Mouse (Mus musculus): ENCODE results near the gene Ryr2. TPM values are rescaled to one million over a fixed set of nuclear protein-coding genes. Genes with fewer than 3 reads are reported as not detected.

Gene Ryr2
- polyA plus RNA-seq, 2 experiments from 2014 or later: 0.34 to 0.78 TPM

DNA sequence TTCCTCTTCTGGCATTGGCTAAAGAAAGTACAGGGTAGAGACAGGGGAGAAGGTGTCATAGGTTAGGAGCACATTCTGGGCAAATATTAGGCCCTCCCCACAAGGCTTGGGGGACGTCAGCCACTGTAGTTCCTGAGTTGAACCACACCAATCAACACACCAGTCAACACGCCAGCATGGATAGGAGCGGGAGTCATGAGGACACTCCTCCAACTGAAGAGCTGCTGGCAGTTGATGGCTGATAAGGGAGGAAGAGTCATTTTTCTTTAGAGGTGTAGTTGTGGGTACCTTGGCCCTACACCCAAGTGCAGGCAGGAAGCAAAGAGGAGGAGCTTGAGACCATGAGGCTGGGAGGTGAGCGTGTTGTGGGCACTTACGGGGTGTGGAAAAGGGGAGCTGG, 13.6 kb downstream of the Ryr2 start:
- ATAC-seq: no peak

DNA sequence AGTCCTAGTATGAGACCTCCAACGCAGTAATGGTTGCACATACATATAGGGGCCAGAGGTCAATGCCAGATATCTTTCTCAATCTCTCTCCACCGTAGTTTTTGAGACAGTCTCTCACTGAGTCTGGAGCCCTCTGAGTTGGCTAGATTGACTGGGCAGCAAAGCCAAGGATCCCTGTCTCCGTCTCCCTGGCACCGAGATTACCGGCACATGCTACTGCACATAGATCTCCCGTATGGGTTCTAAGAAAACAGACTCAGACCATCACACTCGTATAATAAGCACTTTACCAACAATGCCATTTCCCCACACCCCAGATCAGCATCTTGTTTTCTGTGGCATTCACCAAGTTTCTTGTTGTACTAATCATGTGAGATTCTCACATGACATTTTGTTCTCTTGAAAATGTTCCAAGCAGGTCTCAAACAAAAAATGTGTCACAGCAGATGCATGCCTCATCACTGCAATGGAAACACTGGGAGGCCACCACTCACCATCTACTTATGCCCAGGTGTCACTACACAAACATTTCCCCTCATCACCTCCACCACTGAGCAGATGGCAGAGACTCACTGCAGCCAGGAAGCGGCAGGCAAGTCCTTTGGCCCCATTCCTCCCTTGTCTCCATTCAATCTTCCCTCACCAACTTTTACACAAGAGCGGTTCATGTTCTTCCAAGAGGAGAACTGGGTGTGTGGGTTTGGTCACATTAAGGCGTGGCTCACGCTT, 14.2 kb downstream of the Ryr2 start:
- no peak for ATAC-seq

DNA sequence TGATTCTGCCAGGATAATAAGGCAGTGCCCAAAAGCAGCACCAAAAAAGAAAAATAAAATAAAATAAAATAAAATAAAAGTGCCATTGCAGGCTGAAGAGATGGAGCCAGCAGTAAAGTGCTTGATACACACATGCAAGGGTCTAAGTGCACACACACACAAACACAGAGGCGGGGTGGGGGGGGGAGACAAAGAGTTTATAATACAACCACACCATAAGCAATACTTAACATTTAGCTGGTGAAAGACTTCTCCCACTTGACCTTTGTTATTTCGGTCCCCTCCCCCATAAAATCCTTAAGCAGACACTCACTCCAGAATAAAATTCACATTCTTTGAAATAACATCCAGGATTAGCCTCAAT, 22.7 kb downstream of the Ryr2 start:
- no peak for ATAC-seq

DNA sequence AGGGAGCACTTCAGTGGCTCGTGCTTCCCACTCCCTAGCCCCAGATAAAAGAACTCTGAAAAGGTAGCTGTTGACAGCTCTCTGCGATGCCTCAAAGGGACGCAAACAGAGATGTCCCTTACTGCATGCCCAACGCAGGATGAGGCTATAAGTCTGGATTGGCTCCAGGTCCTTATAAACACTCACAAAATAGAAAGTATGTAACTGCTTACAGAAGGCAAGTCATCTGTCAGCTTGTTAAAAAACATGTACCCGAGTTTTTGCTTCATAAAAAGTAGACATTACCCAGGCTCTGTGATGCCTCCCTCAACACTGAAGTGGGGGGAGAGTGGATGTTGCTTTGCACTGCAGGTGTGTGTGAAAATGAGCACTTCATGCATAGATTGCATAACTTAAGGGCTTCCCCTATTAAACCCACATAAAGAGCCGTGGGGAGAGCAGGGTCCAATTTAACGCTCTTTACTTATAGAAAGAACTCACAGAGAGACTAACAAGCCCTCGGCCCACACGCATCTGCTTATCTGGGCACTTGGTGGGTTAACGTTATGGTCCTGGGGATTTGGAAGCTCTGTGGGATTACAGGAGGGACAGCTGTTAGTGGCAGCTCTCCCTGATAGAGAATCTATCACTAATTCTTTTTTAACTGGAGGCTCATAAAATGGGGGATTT, 23.2 kb downstream of the Ryr2 start:
- ATAC-seq: no peak

DNA sequence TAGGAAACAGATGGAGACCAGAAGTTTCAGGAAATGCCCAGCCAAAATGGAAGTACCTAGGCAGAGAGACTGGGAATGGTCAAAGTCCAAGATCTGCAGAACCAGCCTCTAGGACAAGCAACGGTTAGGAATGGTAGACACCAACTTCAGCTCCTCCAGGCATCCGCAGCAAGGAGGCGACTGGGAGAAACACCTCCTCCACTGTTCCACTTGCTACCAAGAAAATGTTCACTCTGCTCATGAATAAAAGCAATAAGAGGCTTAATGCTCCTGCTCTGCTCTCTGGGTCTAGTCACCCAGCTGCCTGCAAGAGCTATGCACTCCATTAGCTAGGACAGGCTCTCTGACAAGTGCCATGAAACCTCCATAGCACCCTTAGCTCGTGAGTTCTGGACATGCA, 26.2 kb downstream of the Ryr2 start:
- no peak for ATAC-seq

DNA sequence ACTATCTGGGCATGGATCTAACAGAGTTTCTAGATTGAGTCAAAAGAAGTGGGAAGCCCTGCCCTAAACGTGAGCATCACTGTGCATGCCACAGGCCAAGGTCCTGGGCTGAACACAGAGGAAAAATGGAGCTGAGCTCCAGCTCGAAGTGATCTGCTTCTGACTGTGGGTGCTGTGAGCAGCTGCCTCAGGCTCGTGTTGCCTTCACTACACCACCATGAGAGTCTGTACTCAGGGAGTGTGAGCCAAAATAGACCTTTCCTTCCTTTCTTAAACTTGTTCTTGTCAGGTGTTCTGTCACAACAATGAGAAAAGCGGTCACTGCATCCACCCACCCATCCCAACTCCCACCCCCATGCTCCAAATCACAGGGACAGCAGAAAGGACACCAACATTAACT, 27.2 kb downstream of the Ryr2 start:
- ATAC-seq: no peak

DNA sequence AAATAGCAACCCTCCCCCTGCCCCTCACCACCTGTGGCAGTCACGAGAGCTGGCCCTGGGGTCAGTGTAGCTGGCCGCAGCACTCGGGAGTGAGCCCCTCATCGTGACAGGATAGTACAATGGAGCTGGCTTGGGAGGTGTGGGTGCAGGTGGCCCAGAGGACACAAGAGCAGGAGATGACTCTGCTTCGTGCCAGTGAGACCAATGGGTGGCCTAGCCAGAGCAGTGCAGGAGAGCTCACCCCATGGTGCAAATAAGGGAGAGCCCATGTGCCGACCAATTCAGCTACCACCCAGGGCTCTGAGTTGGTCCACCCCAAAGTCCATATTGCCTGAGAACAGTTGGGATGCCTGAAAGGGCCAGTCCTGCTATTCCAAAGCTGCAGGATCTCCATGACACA, 31.8 kb downstream of the Ryr2 start:
- ATAC-seq: no peak

DNA sequence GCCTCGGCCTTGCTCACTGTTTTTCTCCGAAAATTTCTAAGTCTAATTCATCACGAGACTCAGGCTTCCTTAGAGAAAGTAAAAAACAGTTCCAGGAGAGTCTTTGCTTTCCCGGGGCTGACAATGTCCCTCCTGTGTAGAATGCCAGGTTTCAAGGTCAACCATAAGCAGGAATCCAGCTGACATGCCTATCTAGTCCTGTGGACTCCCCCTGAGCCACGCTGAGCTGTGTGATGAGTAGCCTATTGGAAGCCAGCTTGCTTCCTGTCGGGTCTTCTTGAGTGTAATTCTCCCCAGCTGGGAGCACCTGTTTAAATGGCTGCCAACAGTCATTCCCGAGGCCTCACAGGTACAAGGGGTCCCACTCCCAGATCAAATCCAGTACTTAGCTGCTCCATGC, 34.2 kb downstream of the Ryr2 start:
- no peak for ATAC-seq

DNA sequence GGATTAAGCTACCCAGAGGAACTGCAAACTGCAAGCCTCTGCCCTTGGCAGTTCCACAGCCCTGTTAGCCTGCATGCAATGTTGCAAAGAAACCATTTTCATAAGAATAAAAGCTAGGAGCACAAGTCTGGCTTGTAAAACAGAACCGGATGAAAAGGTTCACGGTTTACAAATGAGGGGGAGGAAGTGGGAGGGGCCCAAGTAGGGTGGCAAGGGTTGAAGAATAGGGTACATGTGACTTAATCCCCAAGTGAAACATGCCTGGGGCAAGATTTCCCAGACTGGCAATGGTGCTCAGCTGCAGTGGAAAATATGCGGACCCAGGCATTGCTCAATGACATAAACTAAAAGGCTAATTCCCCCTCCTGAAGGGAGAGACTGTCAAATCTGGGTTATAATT, 34.6 kb downstream of the Ryr2 start:
- no peak for ATAC-seq

DNA sequence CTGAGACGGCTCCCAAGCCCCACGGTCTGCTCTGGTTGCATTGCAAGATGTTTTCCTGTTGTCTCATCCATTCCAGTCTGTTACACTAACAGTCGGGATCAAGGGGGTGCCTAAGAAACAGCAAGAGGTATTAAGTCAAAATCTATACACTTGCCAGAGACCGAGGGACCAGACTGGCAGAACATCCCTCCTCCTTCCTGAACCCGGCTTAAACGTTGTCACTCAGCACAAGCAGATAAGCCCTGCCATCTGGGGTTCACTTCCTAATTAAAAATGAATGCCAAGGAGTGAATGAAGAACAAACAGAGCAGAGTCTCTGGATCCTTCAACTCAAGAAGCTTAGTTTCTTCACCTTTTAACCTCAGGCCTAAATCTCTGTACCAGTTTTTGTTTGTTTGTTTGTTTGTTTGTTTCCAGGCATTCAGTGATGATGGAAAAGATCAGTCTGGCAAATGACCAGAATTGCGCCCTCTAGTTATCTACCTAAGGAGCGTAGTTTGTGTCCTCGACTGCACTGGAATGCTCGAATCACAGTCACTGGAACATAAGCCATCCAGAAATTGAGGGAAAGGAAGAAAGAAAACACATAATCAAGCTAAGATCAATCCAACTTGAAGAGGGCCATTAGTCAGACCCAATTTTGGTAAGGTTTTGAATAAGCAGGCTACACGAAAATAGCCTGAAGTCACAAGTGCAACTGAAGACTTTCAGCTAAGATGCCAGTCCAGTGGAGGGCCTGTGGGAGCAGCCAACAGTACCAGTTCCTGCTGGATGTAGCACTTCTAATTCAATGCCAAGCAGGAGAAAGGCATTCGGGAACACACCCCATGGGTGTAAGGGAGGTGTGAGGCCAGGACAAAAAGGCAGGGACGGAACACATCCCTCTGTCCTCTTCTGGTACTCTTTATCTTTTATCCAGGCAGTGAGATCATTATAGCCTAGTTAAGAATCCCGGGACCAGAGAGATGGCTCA, 36.3 kb downstream of the Ryr2 start:
- ATAC-seq: no peak

DNA sequence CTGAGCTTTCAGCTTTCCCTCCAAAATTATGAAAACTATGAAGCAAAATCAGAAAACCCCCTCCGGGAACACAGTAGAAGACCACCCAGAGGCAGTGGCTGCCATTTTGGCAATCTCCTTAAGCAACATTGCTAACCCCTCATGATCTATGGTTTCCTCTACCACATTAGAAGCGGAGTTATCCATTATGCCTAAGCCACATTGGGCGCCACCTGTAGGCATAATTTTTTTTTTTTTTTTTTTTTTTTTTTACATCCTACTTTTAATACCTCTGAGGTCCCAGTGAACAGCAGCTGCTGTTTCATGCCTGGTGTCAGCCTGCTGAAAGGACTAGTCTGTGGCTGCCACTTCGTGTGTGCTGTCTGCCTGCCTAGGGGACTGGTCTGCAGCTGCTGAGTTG, 42.2 kb downstream of the Ryr2 start:
- ATAC-seq: no peak

DNA sequence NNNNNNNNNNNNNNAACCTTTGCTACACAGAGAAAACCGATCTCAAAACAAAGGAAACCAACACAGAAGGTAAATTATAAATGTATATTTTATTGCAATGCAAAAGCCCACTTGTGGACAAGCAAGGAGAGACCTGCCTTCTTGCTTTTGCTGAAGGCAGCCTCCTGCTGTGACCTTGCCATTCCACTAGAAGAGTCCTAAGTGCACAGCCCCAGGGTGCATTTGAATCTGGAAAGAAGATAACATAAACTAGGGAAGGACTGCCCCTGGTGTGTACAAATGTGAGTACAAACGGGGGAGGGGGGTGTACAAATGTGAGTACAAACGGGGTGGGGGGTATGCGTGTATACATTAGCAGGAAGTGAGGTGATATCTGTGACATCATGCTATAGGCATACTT, 43.2 kb downstream of the Ryr2 start:
- ATAC-seq: no peak

DNA sequence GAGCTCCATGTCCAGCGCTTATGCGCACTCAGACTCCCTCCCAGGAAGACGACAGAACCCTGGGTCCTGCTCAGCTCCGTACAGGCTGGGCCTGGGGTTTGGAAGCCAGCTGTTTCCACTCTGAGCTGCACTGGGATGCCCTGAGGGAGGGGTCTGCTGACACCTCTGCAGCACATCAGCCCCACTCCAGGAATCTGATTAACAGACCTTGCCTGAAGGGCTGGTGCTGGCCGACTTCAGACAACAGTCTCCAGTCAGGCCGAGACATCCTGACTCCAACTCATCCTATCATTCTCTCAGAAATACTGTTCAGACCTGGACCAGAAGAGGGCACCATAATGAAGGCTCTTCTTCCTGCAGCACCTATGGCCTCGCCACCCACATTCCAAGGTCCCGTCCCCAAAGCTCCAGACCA, 49.4 kb downstream of the Ryr2 start:
- ATAC-seq: no peak

DNA sequence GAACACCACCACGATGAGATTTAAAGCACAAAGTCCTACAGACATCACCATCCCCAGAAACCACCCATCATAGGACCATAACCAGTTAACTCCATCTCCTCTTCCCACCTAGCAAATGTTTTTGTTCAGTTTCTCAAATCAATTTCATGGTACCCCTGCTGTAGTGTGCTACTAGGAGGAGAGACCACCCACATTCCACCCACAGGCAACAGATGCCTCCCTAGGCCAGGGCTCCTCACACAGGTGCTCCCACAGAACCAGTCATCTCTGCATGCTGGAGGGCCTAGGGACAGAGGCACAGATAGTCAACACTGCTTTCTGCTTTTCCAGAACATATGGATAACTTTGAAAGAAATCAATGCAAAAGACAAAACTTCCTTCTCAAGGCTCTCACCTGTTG, 50.8 kb downstream of the Ryr2 start:
- no peak for ATAC-seq

DNA sequence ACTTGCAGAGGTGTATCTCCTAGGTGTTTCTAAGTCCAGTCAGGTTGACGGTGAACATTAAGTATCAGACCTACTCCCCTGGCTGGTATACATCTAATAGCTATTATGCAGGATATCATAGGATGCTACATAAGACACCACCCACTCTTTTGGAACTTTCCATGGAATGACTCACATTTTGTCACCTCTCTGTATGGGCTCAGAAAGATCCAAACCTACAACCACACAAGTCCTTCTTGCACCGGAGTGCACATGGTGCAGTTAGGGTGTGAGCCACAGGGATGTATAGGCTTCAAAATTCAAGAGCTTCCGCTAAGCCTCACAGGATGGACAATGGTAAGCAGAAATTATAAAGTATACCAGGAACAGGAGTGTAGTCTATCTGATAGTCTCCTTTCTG, 52.8 kb downstream of the Ryr2 start:
- ATAC-seq: no peak

DNA sequence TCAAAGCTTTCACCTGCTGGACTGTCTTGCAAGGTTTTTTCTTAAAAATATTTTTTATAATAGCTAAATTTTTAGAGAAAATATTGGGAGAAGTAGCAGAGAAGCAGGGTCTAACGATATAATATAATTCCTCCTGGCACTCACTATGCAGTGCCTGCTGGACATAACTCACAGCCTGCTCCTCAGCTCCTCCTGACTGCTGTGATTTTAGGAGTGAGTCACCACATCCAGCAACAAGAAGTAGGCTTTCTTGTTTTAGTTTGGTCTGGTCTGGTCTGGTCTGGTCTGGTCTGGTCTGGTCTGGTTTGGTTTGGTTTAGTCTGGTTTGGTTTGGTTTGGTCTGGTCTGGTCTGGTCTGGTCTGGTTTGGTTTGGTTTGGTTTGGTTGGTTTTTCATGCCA, 55.9 kb downstream of the Ryr2 start:
- no peak for ATAC-seq

DNA sequence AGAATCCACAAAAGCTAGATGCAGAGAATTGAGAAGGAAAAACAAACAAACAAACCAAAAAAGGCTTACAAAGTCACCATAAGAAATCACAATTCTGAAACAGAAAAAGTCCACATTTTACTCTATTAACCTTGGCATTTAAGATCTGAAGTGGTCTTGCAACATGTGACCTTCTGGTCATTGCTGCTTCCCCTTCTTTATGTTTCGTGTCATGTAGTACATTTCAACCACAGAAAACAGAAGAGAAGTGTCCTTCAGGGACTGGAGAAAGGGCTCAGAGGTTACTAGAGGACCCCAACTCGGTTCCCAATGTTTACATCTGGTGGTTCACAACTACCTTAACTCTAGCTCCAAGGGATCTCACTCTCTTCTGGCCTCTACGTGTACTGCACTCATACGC, 59.7 kb downstream of the Ryr2 start:
- no peak for ATAC-seq

DNA sequence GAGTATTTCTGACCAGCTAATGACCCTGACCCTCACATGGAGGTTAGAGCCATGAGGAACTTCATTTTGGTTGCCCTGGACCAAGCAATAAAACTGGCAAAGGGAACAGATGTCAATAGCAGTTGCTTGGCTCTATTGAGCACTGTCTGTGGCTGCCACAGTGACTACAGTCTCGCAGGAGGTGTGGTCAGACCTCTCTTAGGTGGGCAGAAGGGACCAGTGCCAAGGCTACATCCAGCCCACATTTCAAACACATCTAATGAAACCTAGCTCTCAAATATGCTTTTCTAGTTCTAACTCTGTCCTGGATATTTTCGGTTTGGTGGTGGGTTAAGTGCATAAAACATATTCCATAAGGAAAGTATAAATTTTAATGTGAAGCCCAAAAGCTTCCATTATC, 62.0 kb downstream of the Ryr2 start:
- ATAC-seq: no peak

DNA sequence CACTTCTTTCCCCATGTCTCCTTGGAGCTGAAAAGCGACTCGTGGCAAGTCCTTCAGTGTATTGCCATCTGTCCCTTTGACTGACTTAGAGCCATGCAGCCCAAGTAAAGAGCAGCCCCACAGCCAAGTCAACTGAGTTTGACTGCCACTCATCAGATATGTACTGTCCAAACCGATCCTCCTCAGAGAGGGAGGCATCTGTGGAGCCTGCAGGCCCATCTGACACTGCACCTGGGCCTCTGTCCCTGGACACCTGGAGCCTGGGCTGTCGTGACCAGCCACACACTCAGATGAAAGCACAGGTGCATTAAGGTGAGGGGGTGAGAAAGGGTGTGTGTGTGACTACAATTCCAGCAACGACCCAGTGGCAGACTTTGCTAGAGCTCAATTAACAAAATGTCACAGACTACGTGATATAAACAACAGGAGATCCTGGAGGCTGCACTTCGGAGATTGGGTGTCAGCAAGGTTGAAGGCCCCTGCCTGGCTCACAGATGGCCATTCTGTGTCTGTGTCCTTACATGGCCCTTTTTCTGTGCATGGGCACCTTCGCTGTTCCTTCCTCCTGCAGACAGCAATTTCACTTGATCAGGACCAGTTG, 63.8 kb downstream of the Ryr2 start:
- no peak for ATAC-seq

DNA sequence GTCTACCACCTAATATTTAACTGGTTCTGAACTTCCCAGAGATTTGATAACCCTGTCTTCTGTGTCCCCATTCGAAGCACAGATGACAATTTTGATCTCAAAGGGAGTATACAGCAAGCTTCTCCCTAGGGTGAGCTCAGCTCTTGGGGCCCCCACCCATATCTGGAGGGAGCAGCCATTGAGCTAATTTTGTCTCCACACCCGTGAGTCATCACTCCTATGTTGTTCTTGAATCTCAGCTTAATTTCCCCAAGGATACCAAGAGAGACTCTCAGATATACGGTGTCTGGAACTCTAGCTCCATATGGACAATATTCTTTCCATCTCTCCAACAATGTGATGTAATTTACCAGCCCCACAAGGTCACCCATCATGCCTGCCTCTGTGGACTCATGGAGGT, 66.8 kb downstream of the Ryr2 start:
- ATAC-seq: no peak

DNA sequence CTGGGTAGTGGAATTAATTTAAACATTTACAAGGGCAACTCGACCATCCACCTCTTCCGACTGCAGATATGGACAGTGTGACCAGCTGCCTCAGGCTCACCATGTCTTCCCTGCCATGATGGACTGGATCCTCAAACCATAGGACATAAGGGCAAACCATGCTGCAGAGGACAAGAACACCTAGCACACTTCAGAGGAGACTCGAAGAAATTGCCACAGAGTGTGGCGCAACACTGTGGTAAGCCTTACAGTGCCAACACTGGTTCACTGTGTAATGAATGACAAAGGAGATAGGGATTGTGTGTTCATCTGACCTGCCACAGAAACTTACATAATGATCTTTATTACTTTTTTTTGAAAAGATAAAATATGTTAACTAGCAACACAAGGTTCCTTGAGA, 68.1 kb downstream of the Ryr2 start:
- ATAC-seq: no peak

DNA sequence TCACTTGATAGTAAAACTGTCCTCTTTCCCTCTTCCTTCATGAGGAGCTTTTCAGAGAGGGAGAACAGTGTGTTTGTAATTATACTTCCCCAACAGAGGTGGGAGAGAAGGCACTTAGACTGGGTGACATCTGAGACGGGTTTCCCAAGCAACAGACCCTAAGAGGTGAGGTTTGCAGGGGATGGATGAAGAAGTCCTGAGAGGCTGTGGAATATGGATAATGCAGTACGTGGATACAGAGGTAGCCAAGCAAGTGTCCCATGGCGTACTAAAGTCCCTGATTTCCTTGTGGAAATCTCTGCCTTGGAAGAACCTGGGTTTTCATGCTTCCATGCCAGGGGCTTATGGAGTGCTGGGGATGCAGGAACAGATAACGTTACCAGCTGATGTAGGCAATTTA, 69.5 kb downstream of the Ryr2 start:
- no peak for ATAC-seq

DNA sequence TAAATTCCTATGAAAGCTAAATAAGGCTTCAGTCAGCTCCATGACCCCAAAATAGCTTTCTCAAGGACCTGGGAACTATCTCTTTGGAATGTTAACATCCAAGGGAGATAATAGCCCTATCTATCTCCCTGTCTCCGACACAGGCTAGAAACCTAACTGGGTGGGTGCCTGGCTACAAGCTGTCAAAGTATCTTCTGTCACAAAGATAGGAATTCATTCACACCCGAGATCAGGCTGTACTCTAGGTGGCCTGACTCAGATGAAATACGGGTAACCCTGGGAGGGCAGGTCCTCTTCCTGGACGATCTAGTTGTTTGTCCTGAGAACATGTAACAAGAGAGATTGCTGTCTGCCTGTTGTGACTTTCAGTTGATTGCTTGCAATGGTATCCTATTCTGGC, 69.9 kb downstream of the Ryr2 start:
- ATAC-seq: no peak

Measured in CD4-positive, CD25-positive, alpha-beta regulatory T cell, adult 4 months (primary cell).